Mouse (Mus musculus): ENCODE data around the gene Hecw2. TPM values are rescaled to one million over a fixed set of nuclear protein-coding genes. Genes with fewer than 3 reads are reported as not detected.

The Hecw2 gene
- total and polyA plus RNA-seq, 3 experiments = 1.6 to 18.8 (median 11.9) TPM

DNA sequence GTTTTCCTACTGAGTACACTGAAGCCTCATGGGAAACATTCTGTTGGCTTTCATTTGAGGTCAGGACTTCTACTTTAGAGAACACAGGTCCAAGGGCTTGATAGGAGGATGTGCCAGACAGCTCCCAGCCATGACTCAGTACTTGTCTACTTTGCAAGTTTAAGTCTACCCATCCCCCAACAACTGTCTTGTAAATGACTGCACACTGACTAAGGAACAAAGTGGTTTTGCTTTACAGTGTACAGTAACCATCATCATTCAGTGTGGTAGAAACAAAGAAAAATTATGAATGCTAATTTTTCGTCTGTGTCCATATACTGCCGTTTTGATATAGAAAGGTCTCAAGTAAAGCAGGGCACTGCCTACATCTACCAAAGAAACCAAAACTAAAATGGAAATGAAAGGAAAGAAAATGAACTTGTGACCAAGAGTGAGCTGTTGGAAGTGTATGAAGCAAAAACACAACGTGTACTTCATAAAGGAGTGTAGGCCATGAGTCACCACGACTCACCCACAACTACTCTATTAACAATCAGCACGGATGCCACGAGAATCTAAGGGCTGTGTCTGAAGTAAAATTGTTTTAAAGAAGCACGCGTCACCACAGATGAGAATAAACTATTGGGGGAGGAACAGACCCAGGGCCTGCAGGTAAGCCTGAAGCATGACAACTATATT is 356.6 kb downstream of the Hecw2 start:
- Histone ChIP-seq H3K27ac (no peak overlapping the region), H3K4me3 (no peak overlapping the region), H3K36me3 (ENCODE audit: control insufficient read depth, insufficient read depth, low read length) (peaks cover 3% of the 10 kb centered on the region; the same call in 1 of the 2 replicates), H3K4me1 (ENCODE audit: control insufficient read depth, insufficient read depth, low read length) (peaks cover 4% of the 10 kb centered on the region), H3K9ac (ENCODE audit: low read depth, low read length) (no peak overlapping the region), H3K27me3 (ENCODE audit: control insufficient read depth, insufficient read depth, low read length) (no peaks in the 10 kb centered on the region), H3K79me2 (replicated peaks; ENCODE audit: control insufficient read depth, insufficient read depth, low read length) (no peaks in the 10 kb centered on the region)
- WGBS = 83% methylated on average over 8 of the region's 8 CpGs
- DNase-seq = no peak
- intact Hi-C loops (cut with DNase I) = no loop called here
- TF ChIP-seq CTCF (IDR thresholded peaks at IDR 0.05) (no peak), EP300 (IDR thresholded peaks at IDR 0.05; ENCODE audit: insufficient read depth, low read depth, low read length) (no peak), POLR2A (IDR thresholded peaks at IDR 0.05; ENCODE audit: insufficient read depth, low read depth, low read length) (no peak)

DNA sequence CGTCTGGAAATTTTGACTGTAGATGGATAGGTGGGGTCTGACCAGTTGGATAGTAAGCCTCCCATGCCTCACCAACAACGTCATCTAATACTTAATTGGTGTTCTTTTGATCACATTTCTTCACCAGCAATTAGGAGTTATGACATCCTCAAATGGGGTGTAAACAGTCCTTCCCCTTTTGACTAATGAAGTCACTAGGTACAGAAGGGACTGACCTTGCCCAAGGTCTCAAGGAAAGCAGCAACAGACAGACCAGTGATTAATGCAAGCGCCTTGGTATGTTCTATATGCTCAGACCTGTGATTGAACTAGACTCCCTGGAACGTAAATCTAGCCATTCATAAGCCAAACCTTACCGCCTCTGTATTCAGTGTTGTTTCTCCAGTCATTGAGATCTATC is 364.7 kb downstream of the Hecw2 start:
- H3K36me3 ChIP-seq (ENCODE audit: control insufficient read depth, insufficient read depth, low read length) = 0 out of 2 replicates have a peak, but pooled peaks cover 2% of the 10 kb centered on the region
- H3K9ac ChIP-seq (ENCODE audit: low read depth, low read length) = no peak overlapping the region
- H3K79me2 ChIP-seq (replicated peaks; ENCODE audit: control insufficient read depth, insufficient read depth, low read length) = no peaks in the 10 kb centered on the region
- 92% methylated on average over 5 of the region's 5 CpGs for WGBS
- TF ChIP-seq CTCF (IDR thresholded peaks at IDR 0.05) (no peak), POLR2A (IDR thresholded peaks at IDR 0.05; ENCODE audit: insufficient read depth, low read depth, low read length) (no peak), EP300 (IDR thresholded peaks at IDR 0.05; ENCODE audit: insufficient read depth, low read depth, low read length) (no peak)
- H3K27ac ChIP-seq = no peak overlapping the region
- intact Hi-C loops (cut with DNase I) = no loop called here
- no peaks in the 10 kb centered on the region for H3K27me3 ChIP-seq (ENCODE audit: control insufficient read depth, insufficient read depth, low read length)
- no peak for DNase-seq
- no peak overlapping the region for H3K4me3 ChIP-seq
- H3K4me1 ChIP-seq (ENCODE audit: control insufficient read depth, insufficient read depth, low read length) = no peaks in the 10 kb centered on the region

DNA sequence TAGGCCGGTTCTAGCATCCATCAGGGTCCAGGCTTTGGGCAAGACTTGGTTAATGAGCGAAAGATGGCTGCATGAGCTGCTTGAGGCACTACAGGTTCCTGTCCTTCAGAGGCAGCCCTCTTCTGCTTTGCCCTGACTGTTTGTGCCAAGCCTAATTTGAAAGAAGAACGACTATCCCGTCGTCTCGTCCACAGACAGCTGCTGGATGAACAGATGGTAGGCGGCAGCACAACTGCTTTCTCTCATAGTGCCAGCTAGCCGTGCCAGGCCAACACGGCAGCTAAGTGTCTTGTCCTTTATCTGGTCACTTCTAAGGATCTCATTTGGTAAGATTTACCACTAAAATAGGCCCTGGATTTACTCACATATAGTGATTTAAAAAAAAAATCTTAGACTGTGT is 365.9 kb downstream of the Hecw2 start:
- Histone ChIP-seq H3K27ac (no peak overlapping the region), H3K9ac (ENCODE audit: low read depth, low read length) (no peak overlapping the region), H3K4me3 (no peak overlapping the region), H3K4me1 (ENCODE audit: control insufficient read depth, insufficient read depth, low read length) (0 out of 2 replicates have a peak, but pooled peaks cover under 1% of the 10 kb centered on the region), H3K36me3 (ENCODE audit: control insufficient read depth, insufficient read depth, low read length) (peaks cover 6% of the 10 kb centered on the region), H3K79me2 (replicated peaks; ENCODE audit: control insufficient read depth, insufficient read depth, low read length) (no peaks in the 10 kb centered on the region), H3K27me3 (ENCODE audit: control insufficient read depth, insufficient read depth, low read length) (no peaks in the 10 kb centered on the region)
- intact Hi-C loops (cut with DNase I) = no loop called here
- 88% methylated on average over 9 of the region's 9 CpGs for WGBS
- TF ChIP-seq CTCF (IDR thresholded peaks at IDR 0.05) (no peak), POLR2A (IDR thresholded peaks at IDR 0.05; ENCODE audit: insufficient read depth, low read depth, low read length) (no peak), EP300 (IDR thresholded peaks at IDR 0.05; ENCODE audit: insufficient read depth, low read depth, low read length) (no peak)
- no peak for DNase-seq

DNA sequence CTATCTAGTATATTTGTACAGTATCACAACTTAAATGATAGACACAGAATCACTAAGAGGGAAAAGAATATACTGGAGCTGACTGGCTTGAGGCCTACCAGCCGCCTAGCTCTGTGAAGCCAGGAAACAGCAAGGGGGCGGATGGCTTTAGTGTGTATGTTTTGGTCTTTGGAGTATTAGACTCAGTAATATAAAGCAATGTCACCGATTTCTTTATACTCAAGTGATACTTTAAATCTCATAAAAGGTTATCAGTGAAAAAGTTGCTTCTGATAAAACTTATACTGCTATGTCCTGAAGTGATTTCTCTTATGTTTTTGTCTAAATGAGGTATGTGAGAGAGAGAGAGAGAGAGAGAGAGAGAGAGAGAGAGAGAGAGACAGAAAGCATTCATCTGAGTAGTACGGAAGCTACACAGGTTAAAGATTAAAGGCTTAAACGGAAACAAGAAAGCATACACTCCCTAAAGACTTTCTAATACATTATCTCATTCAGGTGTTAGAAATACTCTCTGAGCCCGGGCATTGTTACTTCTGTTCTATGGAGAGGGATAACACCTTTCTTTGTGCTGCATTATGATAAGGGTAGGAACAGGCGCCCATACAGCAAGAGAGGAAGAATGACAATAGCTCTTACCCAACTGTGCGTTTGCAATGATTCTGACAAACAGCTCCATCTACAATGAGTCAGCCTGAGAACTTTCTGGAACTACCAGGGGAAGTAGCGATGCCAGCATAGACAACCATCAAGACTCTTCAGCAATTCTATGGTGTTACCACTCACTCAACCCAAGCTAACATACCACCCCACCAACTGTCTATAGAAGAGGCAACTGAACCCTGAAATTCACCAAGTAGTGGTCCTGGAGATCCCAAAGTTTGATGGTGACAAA is 370.3 kb downstream of the Hecw2 start:
- Histone ChIP-seq H3K27ac (peak overlapping the region; percentile 57), H3K79me2 (replicated peaks; ENCODE audit: control insufficient read depth, insufficient read depth, low read length) (no peaks in the 10 kb centered on the region), H3K27me3 (ENCODE audit: control insufficient read depth, insufficient read depth, low read length) (no peaks in the 10 kb centered on the region), H3K4me3 (no peak overlapping the region), H3K36me3 (ENCODE audit: control insufficient read depth, insufficient read depth, low read length) (peaks cover 8% of the 10 kb centered on the region), H3K9ac (ENCODE audit: low read depth, low read length) (no peak overlapping the region), H3K4me1 (ENCODE audit: control insufficient read depth, insufficient read depth, low read length) (peaks cover 3% of the 10 kb centered on the region; the same call in 1 of the 2 replicates)
- intact Hi-C loops (cut with DNase I) = loop anchor here (5.0 kb wide), 1 partner anchor 37 kb away; the partner anchor contains the start of gene Stk17b
- TF ChIP-seq POLR2A (IDR thresholded peaks at IDR 0.05; ENCODE audit: insufficient read depth, low read depth, low read length) (no peak), CTCF (IDR thresholded peaks at IDR 0.05) (no peak), EP300 (IDR thresholded peaks at IDR 0.05; ENCODE audit: insufficient read depth, low read depth, low read length) (no peak)
- WGBS = 81% methylated on average over 9 of the region's 9 CpGs
- no peak for DNase-seq

DNA sequence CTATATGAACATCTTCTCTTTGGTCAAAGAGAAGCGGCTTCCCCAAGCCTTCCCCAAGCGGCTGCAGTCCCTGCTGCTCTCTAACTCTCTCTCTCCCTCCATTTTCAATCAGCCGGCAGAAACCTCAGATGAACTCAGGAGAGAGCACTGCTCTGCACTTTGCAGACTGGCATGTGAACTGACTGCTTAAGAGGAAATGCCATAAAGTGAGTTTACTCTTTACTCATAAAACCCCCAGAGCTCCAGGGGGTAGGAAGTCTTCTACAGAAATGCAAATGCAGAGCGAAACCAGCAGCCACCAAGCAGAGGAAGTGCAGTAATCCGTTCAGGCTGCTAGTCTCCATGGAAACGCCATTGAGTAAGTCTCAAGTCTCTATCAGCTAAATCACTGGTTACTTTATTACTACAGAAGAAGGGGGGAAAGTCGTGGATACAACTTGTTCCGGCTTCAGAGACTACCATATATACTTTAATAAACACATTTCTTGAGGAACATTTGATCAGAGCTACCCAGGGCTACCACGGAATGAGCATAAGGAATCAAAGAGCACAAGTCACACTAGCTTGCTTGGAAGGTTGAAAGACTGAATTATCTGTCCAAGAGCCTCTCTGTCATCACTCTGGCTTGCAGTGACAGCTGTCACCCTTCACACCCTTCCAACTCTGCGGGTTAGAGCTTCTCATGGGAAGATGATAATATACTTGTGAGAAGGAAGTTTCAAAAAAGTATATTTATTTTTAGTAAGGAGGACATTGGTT is 371.1 kb downstream of the Hecw2 start:
- Histone ChIP-seq H3K27me3 (ENCODE audit: control insufficient read depth, insufficient read depth, low read length) (no peaks in the 10 kb centered on the region), H3K79me2 (replicated peaks; ENCODE audit: control insufficient read depth, insufficient read depth, low read length) (no peaks in the 10 kb centered on the region), H3K9ac (ENCODE audit: low read depth, low read length) (peak overlapping the region; percentile 16; the same call in 1 of the 2 replicates), H3K4me3 (peak overlapping the region; percentile 28; the same call in 1 of the 2 replicates), H3K4me1 (ENCODE audit: control insufficient read depth, insufficient read depth, low read length) (peaks cover 3% of the 10 kb centered on the region), H3K36me3 (ENCODE audit: control insufficient read depth, insufficient read depth, low read length) (peaks cover 8% of the 10 kb centered on the region), H3K27ac (peak overlapping the region; percentile 57)
- 22% methylated on average over 10 of the region's 10 CpGs for WGBS
- DNase-seq = peak; percentile 52 to 68
- TF ChIP-seq CTCF (IDR thresholded peaks at IDR 0.05) (no peak), EP300 (IDR thresholded peaks at IDR 0.05; ENCODE audit: insufficient read depth, low read depth, low read length) (no peak), POLR2A (IDR thresholded peaks at IDR 0.05; ENCODE audit: insufficient read depth, low read depth, low read length) (no peak)
- intact Hi-C loops (cut with DNase I) = loop anchor here (5.0 kb wide), 1 partner anchor 37 kb away; the partner anchor contains the start of gene Stk17b
